Mouse (Mus musculus): ENCODE measurements around the gene Adra1b.

Gene Adra1b

GRCm38 (mm10) chr11:43892546-43892945 lies 8.5 kb downstream of the Adra1b start:
- DNase-seq: peak; percentile 75

- DNase-seq: peak; percentile 41
Observed at GRCm38 (mm10) chr11:43891457-43891856, 9.6 kb downstream of the Adra1b start.

- DNase-seq: no peak
Observed at GRCm38 (mm10) chr11:43889208-43889915, 11.6 kb downstream of the Adra1b start.

- no peak for DNase-seq
Observed at GRCm38 (mm10) chr11:43888736-43889135, 12.3 kb downstream of the Adra1b start.

- DNase-seq: peak; percentile 29
Observed at GRCm38 (mm10) chr11:43887597-43887996, 13.4 kb downstream of the Adra1b start.

DNA sequence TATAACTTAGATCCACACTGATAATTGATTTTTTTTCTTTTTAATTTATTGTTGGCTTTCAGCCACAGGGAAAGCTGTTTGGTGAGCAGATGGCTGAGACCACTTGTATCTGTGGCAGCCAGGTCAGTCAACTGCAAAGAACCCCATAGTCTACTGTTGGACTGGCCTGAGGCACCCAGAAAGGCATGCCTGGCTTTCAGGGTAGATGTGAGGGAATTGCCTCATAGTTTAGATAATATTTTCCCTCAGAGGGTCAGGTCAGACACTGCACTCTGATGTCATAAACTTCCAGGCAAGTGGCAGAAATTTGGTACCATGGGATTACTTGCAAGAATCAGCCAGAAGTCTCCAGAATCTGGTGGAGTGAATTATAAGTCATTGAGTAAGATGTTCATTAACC lies 16.5 kb downstream of the Adra1b start:
- DNase-seq: no peak

- no peak for DNase-seq
Observed at GRCm38 (mm10) chr11:43883641-43884181, 17.3 kb downstream of the Adra1b start.

GRCm38 (mm10) chr11:43877211-43877610 lies 23.8 kb downstream of the Adra1b start:
- DNase-seq: peak; percentile 25

- no peak for DNase-seq
Observed at GRCm38 (mm10) chr11:43867721-43868281, 33.2 kb downstream of the Adra1b start.

- DNase-seq: no peak
Observed at GRCm38 (mm10) chr11:43865298-43866165, 35.5 kb downstream of the Adra1b start.

GRCm38 (mm10) chr11:43853046-43853445 lies 48.0 kb downstream of the Adra1b start:
- DNase-seq: no peak

DNA sequence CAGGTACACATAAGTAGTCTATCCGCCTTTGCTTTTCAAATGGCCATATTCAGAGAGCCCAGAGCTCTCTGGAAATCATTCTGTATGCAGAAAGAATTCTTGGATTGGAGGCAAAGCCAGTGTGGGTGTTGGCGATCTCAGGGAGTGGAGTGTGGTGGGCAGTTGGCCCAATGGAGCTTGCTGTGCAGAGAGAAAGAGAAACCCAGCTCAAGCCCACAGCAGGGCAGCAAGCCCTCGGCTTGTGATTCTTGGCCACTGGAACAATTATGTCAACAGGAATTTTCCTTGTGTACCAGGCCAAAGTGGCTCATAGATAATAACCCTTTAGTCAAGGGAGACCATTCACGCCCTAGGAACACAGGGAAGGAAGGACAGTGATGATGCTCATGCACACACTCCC lies 53.0 kb downstream of the Adra1b start:
- DNase-seq: peak; percentile 20

- no peak for DNase-seq
Observed at GRCm38 (mm10) chr11:43841596-43841995, 59.4 kb downstream of the Adra1b start.

DNA sequence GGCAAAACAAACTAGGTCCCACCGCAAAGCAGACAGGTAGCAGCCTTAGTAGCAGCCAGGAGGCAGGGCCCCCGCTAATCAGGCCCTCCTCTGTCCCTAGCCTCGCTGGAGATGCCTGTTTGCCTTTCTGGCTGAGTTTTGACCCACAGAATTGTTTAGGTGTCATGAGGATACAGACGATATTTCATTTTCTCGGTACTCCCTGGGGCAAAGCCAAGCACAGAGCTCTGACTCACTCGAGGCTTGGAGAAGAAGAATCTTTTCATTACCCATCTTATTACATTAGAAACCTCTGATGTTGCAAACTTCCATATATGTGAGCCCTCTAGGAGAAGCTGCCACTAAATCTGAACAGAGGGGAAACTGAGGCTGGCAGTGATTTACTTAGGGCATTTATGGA lies 60.5 kb downstream of the Adra1b start:
- no peak for DNase-seq

DNA sequence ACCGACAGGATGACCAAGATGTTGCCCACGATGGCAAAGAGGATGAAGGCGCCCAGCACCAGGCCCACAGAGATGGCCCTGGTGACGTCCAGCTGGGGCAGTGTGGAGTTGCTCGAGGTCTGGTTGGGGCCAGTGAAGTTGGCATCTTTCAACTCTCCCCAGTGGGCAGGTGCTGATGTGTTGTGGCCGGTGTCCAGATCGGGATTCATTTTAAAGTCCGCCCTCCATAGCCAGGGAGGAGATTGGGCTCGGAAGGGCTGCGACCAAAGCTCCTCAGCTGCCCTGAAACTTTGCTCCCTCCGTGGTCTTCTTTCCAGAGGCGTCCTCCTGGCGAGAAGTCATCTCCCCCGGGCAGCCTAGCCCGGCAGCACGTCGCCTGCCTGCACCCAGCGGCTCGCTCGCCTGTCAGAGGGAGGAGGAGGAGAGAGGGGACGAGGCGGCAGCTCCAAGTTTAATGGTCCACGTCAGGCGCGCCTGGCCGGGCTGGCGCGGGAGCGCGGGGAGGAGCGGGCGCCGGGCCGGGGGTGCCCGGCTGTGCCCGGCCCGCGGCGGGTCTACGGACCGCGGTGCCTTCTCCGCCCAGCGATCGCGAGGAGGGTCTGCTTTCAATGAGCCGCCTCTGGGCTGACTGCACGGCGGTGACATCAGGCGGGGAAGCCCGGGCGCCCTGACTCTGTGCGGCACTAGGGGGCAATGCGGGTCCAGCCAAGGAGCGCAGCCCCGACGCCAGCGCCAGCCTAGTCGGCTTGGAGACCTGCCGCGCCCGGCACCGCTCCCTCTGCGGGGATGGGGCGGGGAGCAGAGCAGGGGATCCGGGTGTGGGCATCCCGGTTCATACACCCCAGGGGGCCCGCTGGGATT lies 64.9 kb downstream of the Adra1b start:
- DNase-seq: peak; percentile 85

DNA sequence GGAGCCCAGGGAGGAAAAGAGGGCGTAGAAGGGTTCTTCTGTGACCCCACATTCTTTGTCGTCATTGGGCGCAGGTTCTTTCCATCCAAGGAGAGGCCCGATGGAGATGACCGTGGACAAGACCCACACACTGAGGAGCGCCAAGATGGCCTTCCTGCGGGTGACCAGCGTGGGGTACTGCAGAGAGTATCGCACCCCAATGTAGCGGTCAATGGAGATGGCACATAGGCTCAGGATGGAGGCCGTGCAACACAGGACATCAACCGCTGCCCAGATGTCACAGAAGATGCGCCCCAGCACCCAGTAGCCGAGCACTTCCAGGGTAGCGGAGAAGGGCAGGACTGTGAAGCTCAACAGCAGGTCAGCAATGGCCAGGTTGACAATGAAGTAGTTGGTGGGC lies 65.6 kb downstream of the Adra1b start:
- DNase-seq: no peak

GRCm38 (mm10) chr11:43834531-43834930 lies 66.5 kb downstream of the Adra1b start:
- DNase-seq: no peak

- no peak for DNase-seq
Observed at GRCm38 (mm10) chr11:43831530-43831929, 69.5 kb downstream of the Adra1b start.

GRCm38 (mm10) chr11:43826769-43827168 lies 74.2 kb downstream of the Adra1b start:
- DNase-seq: no peak

GRCm38 (mm10) chr11:43823349-43823748 lies 77.7 kb downstream of the Adra1b start:
- no peak for DNase-seq

GRCm38 (mm10) chr11:43820552-43821460 lies 80.2 kb downstream of the Adra1b start:
- DNase-seq: no peak

Data from lung, postnatal 10 days (tissue).